Mouse (Mus musculus): Measurements from ENCODE around the gene Rab11fip5.

Rab11fip5 gene

GRCm38 (mm10) chr6:85380201-85380900 lies 5.9 kb upstream of the Rab11fip5 start:
- H3K9me3 ChIP-seq (ENCODE audit: low read length) = peaks cover 12% of the 10 kb centered on the region
- peaks cover 5% of the 10 kb centered on the region; the same call in 1 of the 2 replicates for H3K27me3 ChIP-seq (ENCODE audit: insufficient read depth, low read length)
- H3K4me1 ChIP-seq (replicated peaks; ENCODE audit: low read depth, low read length) = peaks cover 48% of the 10 kb centered on the region
- H3K36me3 ChIP-seq (ENCODE audit: insufficient read depth, low read length) = no peaks in the 10 kb centered on the region
- 0 out of 2 replicates have a peak overlapping the region, but pooled peaks have one; percentile 1 for H3K4me3 ChIP-seq (replicated peaks; ENCODE audit: low read length)
- no peak for TF ChIP-seq NANOG (IDR thresholded peaks at IDR 0.05; ENCODE audit: borderline replicate concordance, low read length)
- peak; percentile 85 for TF ChIP-seq CTCF (conservative IDR thresholded peaks at IDR 0.05; ENCODE audit: low read length)
- no peak for TF ChIP-seq POU5F1 (IDR thresholded peaks at IDR 0.05; ENCODE audit: borderline replicate concordance, low read length)

DNA sequence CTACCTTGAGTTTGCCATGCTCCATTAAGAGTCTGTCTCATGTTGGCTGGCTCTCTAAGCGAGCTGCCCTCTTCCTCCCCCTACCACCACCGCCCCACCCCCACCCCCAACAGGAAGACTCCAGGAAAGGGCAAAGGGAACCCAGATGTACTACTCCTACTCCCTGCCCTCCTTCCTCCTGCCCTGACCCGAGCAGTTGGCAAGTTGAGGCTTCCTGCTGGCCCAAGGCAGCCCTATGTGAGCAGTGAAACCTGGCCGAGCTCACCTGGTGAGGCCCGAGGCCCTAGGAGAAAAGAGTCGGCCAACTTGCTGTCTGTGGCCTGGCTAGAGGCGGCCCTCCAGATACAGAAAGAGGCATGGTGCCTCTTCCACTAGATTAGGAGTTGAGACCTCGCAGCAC lies 4.2 kb upstream of the Rab11fip5 start:
- TF ChIP-seq NANOG (IDR thresholded peaks at IDR 0.05; ENCODE audit: borderline replicate concordance, low read length) = no peak
- no peak for TF ChIP-seq POU5F1 (IDR thresholded peaks at IDR 0.05; ENCODE audit: borderline replicate concordance, low read length)
- TF ChIP-seq CTCF (conservative IDR thresholded peaks at IDR 0.05; ENCODE audit: low read length) = no peak
- Histone ChIP-seq H3K4me3 (replicated peaks; ENCODE audit: low read length) (peak overlapping the region; percentile 67), H3K9me3 (ENCODE audit: low read length) (peaks cover 9% of the 10 kb centered on the region), H3K4me1 (replicated peaks; ENCODE audit: low read depth, low read length) (peaks cover 56% of the 10 kb centered on the region), H3K36me3 (ENCODE audit: insufficient read depth, low read length) (no peaks in the 10 kb centered on the region), H3K27me3 (ENCODE audit: insufficient read depth, low read length) (peaks cover 12% of the 10 kb centered on the region)

DNA sequence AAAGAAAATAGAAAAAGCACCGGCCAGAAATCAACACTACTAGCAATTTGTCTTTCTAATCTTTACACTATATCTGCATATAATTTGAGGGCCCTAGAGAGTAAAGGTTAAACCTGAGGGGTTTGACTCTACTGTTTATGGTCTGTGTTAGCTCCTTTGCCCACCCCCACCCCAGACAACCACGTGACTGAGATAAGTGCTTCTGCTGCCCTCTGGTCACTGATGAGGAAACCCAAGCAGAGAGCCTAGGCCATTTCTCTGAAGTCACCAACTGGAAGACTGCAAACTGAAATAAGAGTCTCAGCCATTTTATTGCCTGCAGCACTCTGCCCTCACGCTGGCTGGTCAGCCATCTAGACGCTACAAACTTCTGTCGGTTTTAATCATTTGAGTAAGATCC lies 3.4 kb upstream of the Rab11fip5 start:
- Histone ChIP-seq H3K4me1 (replicated peaks; ENCODE audit: low read depth, low read length) (peaks cover 60% of the 10 kb centered on the region), H3K36me3 (ENCODE audit: insufficient read depth, low read length) (no peaks in the 10 kb centered on the region), H3K27me3 (ENCODE audit: insufficient read depth, low read length) (peaks cover 19% of the 10 kb centered on the region), H3K9me3 (ENCODE audit: low read length) (peaks cover 9% of the 10 kb centered on the region), H3K4me3 (replicated peaks; ENCODE audit: low read length) (peak overlapping the region; percentile 17)
- TF ChIP-seq NANOG (IDR thresholded peaks at IDR 0.05; ENCODE audit: borderline replicate concordance, low read length) (no peak), POU5F1 (IDR thresholded peaks at IDR 0.05; ENCODE audit: borderline replicate concordance, low read length) (no peak), CTCF (conservative IDR thresholded peaks at IDR 0.05; ENCODE audit: low read length) (no peak)

DNA sequence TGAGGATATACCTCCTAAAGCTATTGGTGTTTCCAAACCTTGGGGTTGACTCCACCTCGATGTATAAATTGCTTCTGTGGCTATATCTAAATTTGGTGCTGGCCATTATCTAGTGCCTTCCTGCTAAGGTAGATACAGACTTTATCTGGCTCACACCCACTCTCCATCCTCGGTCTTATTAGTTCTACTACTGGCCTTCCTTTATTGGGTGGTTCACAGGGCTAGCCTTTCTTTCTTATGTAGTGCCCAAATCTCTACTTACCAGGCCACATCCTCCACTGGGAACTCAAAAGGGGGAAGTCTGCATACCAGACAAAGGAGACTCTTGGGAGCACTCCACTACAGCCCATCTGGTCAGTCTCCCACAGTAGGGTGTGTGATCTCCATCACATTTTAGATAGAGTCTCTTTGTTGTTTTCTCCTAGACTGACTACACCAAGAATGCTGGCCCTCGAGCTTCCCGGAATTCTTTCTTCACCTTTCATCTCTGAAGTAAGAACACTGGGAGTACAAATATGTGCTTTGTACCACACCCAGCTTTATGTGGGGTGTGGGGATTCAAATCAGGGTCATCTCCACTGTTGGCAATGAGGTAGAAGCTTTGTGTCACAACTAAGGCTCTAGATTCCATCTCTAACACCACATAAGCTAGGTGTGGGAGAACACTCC lies 2.8 kb upstream of the Rab11fip5 start:
- TF ChIP-seq NANOG (IDR thresholded peaks at IDR 0.05; ENCODE audit: borderline replicate concordance, low read length) (peak; percentile 31; the same call in 1 of the 2 replicates), CTCF (conservative IDR thresholded peaks at IDR 0.05; ENCODE audit: low read length) (no peak)
- Histone ChIP-seq H3K36me3 (ENCODE audit: insufficient read depth, low read length) (no peaks in the 10 kb centered on the region), H3K27me3 (ENCODE audit: insufficient read depth, low read length) (peaks cover 26% of the 10 kb centered on the region), H3K4me1 (replicated peaks; ENCODE audit: low read depth, low read length) (peaks cover 67% of the 10 kb centered on the region), H3K4me3 (replicated peaks; ENCODE audit: low read length) (no peak overlapping the region), H3K9me3 (ENCODE audit: low read length) (peaks cover 9% of the 10 kb centered on the region)

DNA sequence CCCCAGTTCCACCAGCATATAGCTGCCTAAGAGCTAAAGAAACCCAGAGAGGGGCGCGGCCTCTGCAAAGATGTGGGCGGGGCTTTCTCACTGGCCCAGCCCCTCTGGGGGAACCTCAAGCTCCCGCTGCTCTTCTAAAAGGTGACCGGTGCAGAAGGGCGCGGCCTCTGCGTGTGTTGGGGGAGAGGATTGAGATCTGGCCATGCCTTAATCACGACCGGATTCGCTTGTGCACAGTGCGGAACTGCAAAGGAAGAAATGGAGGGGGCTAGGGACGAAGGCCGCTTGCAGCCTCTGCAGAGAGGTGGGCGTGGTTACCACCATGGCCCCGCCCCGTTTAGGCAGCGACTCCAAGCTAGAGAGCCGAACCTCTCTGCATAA lies 290 bp upstream of the Rab11fip5 start:
- H3K4me1 ChIP-seq (replicated peaks; ENCODE audit: low read depth, low read length) = peaks cover 61% of the 10 kb centered on the region
- no peaks in the 10 kb centered on the region for H3K9me3 ChIP-seq (ENCODE audit: low read length)
- H3K36me3 ChIP-seq (ENCODE audit: insufficient read depth, low read length) = peaks cover 9% of the 10 kb centered on the region; the same call in 1 of the 2 replicates
- H3K27me3 ChIP-seq (ENCODE audit: insufficient read depth, low read length) = peaks cover 42% of the 10 kb centered on the region
- TF ChIP-seq CTCF (conservative IDR thresholded peaks at IDR 0.05; ENCODE audit: low read length) (no peak), POU5F1 (IDR thresholded peaks at IDR 0.05; ENCODE audit: borderline replicate concordance, low read length) (no peak), NANOG (IDR thresholded peaks at IDR 0.05; ENCODE audit: borderline replicate concordance, low read length) (no peak)
- peak overlapping the region; percentile 91 for H3K4me3 ChIP-seq (replicated peaks; ENCODE audit: low read length)

- Histone ChIP-seq H3K36me3 (ENCODE audit: insufficient read depth, low read length) (peaks cover 9% of the 10 kb centered on the region; the same call in 1 of the 2 replicates), H3K27me3 (ENCODE audit: insufficient read depth, low read length) (peaks cover 42% of the 10 kb centered on the region), H3K4me1 (replicated peaks; ENCODE audit: low read depth, low read length) (peaks cover 52% of the 10 kb centered on the region), H3K9me3 (ENCODE audit: low read length) (no peaks in the 10 kb centered on the region), H3K4me3 (replicated peaks; ENCODE audit: low read length) (peak overlapping the region; percentile 91)
- TF ChIP-seq CTCF (conservative IDR thresholded peaks at IDR 0.05; ENCODE audit: low read length) = no peak
- no peak for TF ChIP-seq POU5F1 (IDR thresholded peaks at IDR 0.05; ENCODE audit: borderline replicate concordance, low read length)
- no peak for TF ChIP-seq NANOG (IDR thresholded peaks at IDR 0.05; ENCODE audit: borderline replicate concordance, low read length)
Measured at GRCm38 (mm10) chr6:85373066-85373860, 1.2 kb downstream of the Rab11fip5 start.

- Histone ChIP-seq H3K27me3 (ENCODE audit: insufficient read depth, low read length) (peaks cover 42% of the 10 kb centered on the region), H3K36me3 (ENCODE audit: insufficient read depth, low read length) (peaks cover 9% of the 10 kb centered on the region; the same call in 1 of the 2 replicates), H3K4me1 (replicated peaks; ENCODE audit: low read depth, low read length) (peaks cover 45% of the 10 kb centered on the region), H3K9me3 (ENCODE audit: low read length) (no peaks in the 10 kb centered on the region), H3K4me3 (replicated peaks; ENCODE audit: low read length) (no peak overlapping the region)
- TF ChIP-seq POU5F1 (IDR thresholded peaks at IDR 0.05; ENCODE audit: borderline replicate concordance, low read length) (no peak), CTCF (conservative IDR thresholded peaks at IDR 0.05; ENCODE audit: low read length) (no peak), NANOG (IDR thresholded peaks at IDR 0.05; ENCODE audit: borderline replicate concordance, low read length) (no peak)
Measured at GRCm38 (mm10) chr6:85372496-85372895, 1.9 kb downstream of the Rab11fip5 start.

GRCm38 (mm10) chr6:85371859-85372405 lies 2.5 kb downstream of the Rab11fip5 start:
- H3K36me3 ChIP-seq (ENCODE audit: insufficient read depth, low read length) = peaks cover 9% of the 10 kb centered on the region; the same call in 1 of the 2 replicates
- TF ChIP-seq NANOG (IDR thresholded peaks at IDR 0.05; ENCODE audit: borderline replicate concordance, low read length) (no peak), POU5F1 (IDR thresholded peaks at IDR 0.05; ENCODE audit: borderline replicate concordance, low read length) (no peak), CTCF (conservative IDR thresholded peaks at IDR 0.05; ENCODE audit: low read length) (no peak)
- no peak overlapping the region for H3K4me3 ChIP-seq (replicated peaks; ENCODE audit: low read length)
- H3K9me3 ChIP-seq (ENCODE audit: low read length) = no peaks in the 10 kb centered on the region
- H3K4me1 ChIP-seq (replicated peaks; ENCODE audit: low read depth, low read length) = peaks cover 40% of the 10 kb centered on the region
- peaks cover 41% of the 10 kb centered on the region for H3K27me3 ChIP-seq (ENCODE audit: insufficient read depth, low read length)

Data from E14TG2a.4 (cell line).